Mouse (Mus musculus) G1E (cell line): ENCODE data around the gene Astn2. TPM values are rescaled to one million over a fixed set of nuclear protein-coding genes. Genes with fewer than 3 reads are reported as not detected.

Source experiments
- ATAC-seq: 2 replicates; pipeline ENCODE4 v1.8.0; 2016; ENCODE audit warnings: mild to moderate bottlenecking; ENCODE audit not compliant: insufficient number of reproducible peaks, poor library complexity, low FRiP score, severe bottlenecking; ENCODE audit errors: extremely low read depth
- DNase-seq: peaks from one replicate; pipeline ENCODE4 v3.0.0; 2012; ENCODE audit warnings: low spot score
- H3K27me3 ChIP-seq: 2 replicates; pipeline ENCODE4 v1.6.1; 2012; ENCODE audit warnings: mild to moderate bottlenecking, low read length, inconsistent platforms; ENCODE audit not compliant: insufficient read depth
- H3K36me3 ChIP-seq: replicated peaks from 2 replicates; pipeline ENCODE3; 2012; ENCODE audit warnings: mild to moderate bottlenecking, inconsistent platforms
- H3K4me1 ChIP-seq: 2 replicates; pipeline ENCODE4 v1.6.1; 2012; ENCODE audit warnings: low read depth, low read length, inconsistent platforms, mixed read lengths; ENCODE audit not compliant: insufficient read depth
- H3K4me3 ChIP-seq: 2 replicates; pipeline ENCODE4 v1.5.1; 2012; ENCODE audit warnings: low read depth, mild to moderate bottlenecking, inconsistent platforms, low read length, moderate library complexity, mixed read lengths
- H3K9me3 ChIP-seq: replicated peaks from 2 replicates; pipeline ENCODE4 v1.6.1; 2012; ENCODE audit warnings: inconsistent platforms
- CTCF ChIP-seq: IDR thresholded peaks from 2 replicates; pipeline ENCODE4 v1.5.1; 2012; ENCODE audit warnings: low read depth, low read length, inconsistent platforms, mixed read lengths
- GATA1 ChIP-seq: IDR thresholded peaks from 2 replicates; pipeline ENCODE4 v1.6.1; 2012; ENCODE audit warnings: borderline replicate concordance, low read length, inconsistent platforms, mixed read lengths
- GATA2 ChIP-seq: IDR thresholded peaks from 2 replicates; pipeline ENCODE4 v1.6.1; 2012; ENCODE audit warnings: low read depth, low read length, inconsistent platforms, borderline replicate concordance
- POLR2AphosphoS5 ChIP-seq: IDR thresholded peaks from 2 replicates; pipeline ENCODE4 v1.6.1; 2012; ENCODE audit warnings: low read depth, low read length, inconsistent platforms; ENCODE audit not compliant: insufficient replicate concordance
- TAL1 ChIP-seq: conservative IDR thresholded peaks from 2 replicates; pipeline ENCODE4 v1.6.1; 2012; ENCODE audit warnings: low read depth, low read length, inconsistent platforms, mixed read lengths
- polyA plus RNA-seq: library from polyadenylated mRNA; stranded (reverse); fragments of >175 nt; gene quantifications from 2 replicates; pipeline ENCODE4 v1.2.3, GENCODE M21; 2012
- total RNA-seq, 2 experiments: library from RNA; stranded (forward) in 1 of 2; stranded (reverse) in 1 of 2; fragments of 200-1000 nt in 1 of 2; fragments of >200 nt in 1 of 2; fragmentation: Nextera tagmentation in 1 of 2; gene quantifications; 2 replicates each; pipeline ENCODE4 v1.2.3; 2014 to 2017

Gene Astn2
- total and polyA plus RNA-seq, 3 experiments = not detected

DNA sequence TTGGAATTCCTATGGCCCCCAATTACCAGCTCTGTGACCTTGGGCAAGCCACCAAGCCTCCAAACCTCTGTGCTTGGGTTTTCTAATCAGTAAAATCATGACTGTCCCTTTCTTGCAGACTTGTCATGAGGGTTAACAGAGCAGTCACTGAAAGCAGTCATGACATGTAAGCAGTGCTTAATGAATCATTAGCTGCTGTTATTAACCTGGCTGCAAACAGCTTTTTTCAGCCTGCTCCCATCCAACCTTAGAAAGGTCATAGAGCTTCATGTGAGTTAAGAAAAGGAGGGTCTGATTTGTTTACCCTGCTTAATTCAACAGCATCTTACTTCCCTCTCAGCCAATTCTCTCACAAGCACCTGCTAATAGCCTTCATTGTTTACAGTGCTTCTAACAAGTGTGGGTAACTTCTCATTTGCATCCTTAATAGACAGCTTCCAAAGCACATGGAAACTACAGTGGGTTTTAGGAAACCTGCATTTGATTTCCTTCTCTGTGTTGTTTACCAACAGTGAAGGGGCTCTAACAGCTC is 661.2 kb downstream of the Astn2 start:
- Histone ChIP-seq H3K4me3 (no peak overlapping the region), H3K36me3 (no peaks in the 10 kb centered on the region), H3K27me3 (no peaks in the 10 kb centered on the region), H3K9me3 (peaks cover 4% of the 10 kb centered on the region), H3K4me1 (no peaks in the 10 kb centered on the region)
- ATAC-seq (no peak), DNase-seq (no peak)
- no peak for TF ChIP-seq TAL1
- TF ChIP-seq GATA2 = no peak
- no peak for TF ChIP-seq POLR2AphosphoS5
- TF ChIP-seq CTCF = no peak
- no peak for TF ChIP-seq GATA1

DNA sequence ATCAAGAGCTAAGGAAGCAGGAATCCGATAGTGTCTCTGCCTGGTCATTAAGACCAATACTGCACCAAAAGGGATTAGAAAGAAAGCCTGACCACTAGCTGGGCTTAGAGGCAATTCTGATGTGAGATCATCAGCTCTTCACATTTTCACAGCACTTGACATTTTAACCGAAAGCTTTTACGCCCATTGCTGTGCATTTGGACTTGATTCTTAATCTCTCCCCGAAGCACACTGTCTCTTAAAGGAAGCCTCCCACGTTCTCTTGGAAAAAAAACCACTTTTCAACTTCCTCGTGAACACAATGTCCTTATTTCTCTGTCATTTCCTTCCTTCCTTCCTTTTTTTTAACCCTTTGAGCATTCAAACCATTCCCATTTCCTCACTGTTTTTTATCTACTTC is 680.0 kb downstream of the Astn2 start:
- TF ChIP-seq CTCF (no peak), TAL1 (no peak), GATA2 (no peak)
- ATAC-seq (no peak), DNase-seq (no peak)
- Histone ChIP-seq H3K9me3 (peaks cover 5% of the 10 kb centered on the region; the same call in 1 of the 2 replicates), H3K4me3 (no peak overlapping the region), H3K4me1 (no peaks in the 10 kb centered on the region), H3K36me3 (no peaks in the 10 kb centered on the region), H3K27me3 (no peaks in the 10 kb centered on the region)

DNA sequence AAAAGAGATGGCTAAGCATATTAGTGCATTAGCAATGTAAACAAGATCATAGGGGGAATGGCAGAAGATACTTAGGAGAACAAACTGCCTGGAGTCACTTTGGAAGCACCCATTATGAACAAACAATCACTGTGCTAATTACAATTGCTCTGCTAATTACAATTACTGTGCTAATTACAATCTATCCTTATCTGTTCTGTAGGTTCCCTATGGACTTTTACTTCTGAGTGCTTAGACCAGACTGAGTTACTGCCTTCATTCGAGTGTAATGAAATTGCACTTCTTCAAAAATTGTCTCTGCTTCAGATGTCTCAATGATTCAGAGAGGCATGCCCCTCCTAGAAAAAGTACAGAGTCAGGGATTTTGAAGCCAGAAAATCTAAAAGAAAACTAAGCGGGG is 684.8 kb downstream of the Astn2 start:
- no peak for ATAC-seq
- H3K9me3 ChIP-seq = peaks cover 5% of the 10 kb centered on the region; the same call in 1 of the 2 replicates
- TF ChIP-seq POLR2AphosphoS5 (no peak), GATA2 (no peak), GATA1 (no peak), TAL1 (no peak), CTCF (no peak)

DNA sequence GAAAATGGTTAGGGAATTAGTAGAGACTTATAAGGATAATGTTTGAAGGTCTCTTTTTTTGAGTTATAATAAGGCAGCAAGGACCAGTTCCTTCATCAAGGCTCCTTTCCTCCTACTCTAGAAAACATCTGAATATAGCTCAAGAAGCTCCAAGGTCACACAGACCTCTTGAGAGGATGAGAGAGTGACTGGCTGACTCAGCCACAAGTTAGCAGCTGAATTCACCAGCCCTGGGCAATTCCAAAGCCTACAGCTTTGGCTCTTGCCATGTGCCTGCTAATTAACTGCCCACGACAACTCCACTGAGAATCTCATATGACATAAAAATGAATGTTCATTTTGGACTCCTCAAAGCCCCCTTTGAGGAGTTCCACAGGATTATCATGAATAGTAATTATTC is 686.5 kb downstream of the Astn2 start:
- H3K27me3 ChIP-seq = no peaks in the 10 kb centered on the region
- no peak for TF ChIP-seq TAL1
- TF ChIP-seq GATA2 = no peak
- no peak for TF ChIP-seq CTCF
- TF ChIP-seq GATA1 = no peak
- TF ChIP-seq POLR2AphosphoS5 = no peak

More for the DNA sequence above, 684.8 kb downstream of the Astn2 start:
- no peak for DNase-seq
- Histone ChIP-seq H3K27me3 (no peaks in the 10 kb centered on the region), H3K4me3 (no peak overlapping the region), H3K4me1 (no peaks in the 10 kb centered on the region), H3K36me3 (no peaks in the 10 kb centered on the region)

DNA sequence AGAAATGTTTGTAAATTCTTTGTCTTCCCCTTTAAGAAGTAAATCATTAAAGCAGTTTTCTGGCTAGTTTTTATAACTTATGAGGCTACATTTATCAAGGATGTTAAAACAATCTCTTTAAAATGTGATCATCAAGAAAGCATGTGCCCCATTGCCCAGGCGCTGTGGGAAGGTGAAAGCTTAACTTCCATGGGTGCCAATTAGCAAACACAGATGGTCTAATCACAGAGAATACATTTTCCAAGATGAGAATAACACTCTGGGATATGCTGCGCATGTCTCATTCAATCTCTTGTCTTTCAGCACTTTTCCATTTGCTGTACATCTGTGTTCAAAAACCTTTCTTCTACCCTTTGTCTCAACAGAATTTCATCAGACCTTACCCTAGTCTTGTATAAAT is 688.3 kb downstream of the Astn2 start:
- no peaks in the 10 kb centered on the region for H3K27me3 ChIP-seq
- no peak overlapping the region for H3K4me3 ChIP-seq
- H3K4me1 ChIP-seq = no peaks in the 10 kb centered on the region
- no peak for TF ChIP-seq POLR2AphosphoS5
- no peak for TF ChIP-seq CTCF
- TF ChIP-seq TAL1 = no peak
- TF ChIP-seq GATA2 = no peak
- TF ChIP-seq GATA1 = no peak
- DNase-seq = no peak
- H3K36me3 ChIP-seq = no peaks in the 10 kb centered on the region
- no peak for ATAC-seq
- H3K9me3 ChIP-seq = peaks cover 4% of the 10 kb centered on the region; the same call in 1 of the 2 replicates

More for the DNA sequence above, 686.5 kb downstream of the Astn2 start:
- ATAC-seq = no peak
- Histone ChIP-seq H3K4me3 (no peak overlapping the region), H3K4me1 (no peaks in the 10 kb centered on the region), H3K36me3 (no peaks in the 10 kb centered on the region), H3K9me3 (peaks cover 4% of the 10 kb centered on the region; the same call in 1 of the 2 replicates)
- no peak for DNase-seq

DNA sequence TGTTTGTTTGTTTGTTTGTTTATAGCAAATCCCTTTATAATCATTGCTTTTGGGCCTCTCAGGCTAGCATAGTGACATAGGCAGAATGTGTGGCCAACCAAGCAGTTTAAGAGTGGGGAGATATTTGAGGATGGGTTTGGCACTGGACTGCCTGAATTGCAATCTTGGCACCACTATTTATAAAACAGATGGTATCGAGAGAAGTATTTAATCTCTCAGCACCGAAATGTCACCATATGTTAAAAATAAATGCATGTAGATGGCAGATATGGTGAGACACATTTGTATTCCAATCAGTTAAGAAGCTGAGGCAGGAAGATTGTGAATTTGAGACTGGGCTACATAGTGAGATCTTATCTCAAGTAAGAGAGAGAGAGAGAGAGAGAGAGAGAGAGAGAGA is 692.7 kb downstream of the Astn2 start:
- no peak for DNase-seq
- H3K9me3 ChIP-seq = 0 out of 2 replicates have a peak, but pooled peaks cover 2% of the 10 kb centered on the region
- no peak overlapping the region for H3K4me3 ChIP-seq
- no peak for ATAC-seq
- H3K36me3 ChIP-seq = no peaks in the 10 kb centered on the region
- H3K4me1 ChIP-seq = no peaks in the 10 kb centered on the region
- no peaks in the 10 kb centered on the region for H3K27me3 ChIP-seq
- no peak for TF ChIP-seq CTCF
- no peak for TF ChIP-seq GATA1
- TF ChIP-seq GATA2 = no peak
- TF ChIP-seq POLR2AphosphoS5 = no peak
- no peak for TF ChIP-seq TAL1
